Mouse (Mus musculus) limb, embryonic 10.5 days (tissue): Measurements from ENCODE around the gene Rgs19. TPM values are rescaled to one million over a fixed set of nuclear protein-coding genes. Genes with fewer than 3 reads are reported as not detected.

ENCODE experiments used
- polyA plus RNA-seq: library from polyadenylated mRNA; unstranded; fragments of >200 nt; fragmentation: Nextera tagmentation; extraction: Ambion mirVana; gene quantifications from 2 replicates; pipeline ENCODE4 v1.2.1, GENCODE M21; 2016

The Rgs19 gene
- polyA plus RNA-seq, 1 experiment from 2014 or later = 94.3 TPM

Other genes with a start within 250 kb of the Rgs19 start
- 17.5 and 17.7 TPM in 2 replicates for gene Zbtb46, start 234.6 kb downstream of the Rgs19 start, polyA plus RNA-seq
- 0.08 and 0.21 TPM in 2 replicates for gene Abhd16b, start 200.8 kb downstream of the Rgs19 start, polyA plus RNA-seq
- gene Tpd52l2, start 196.8 kb downstream of the Rgs19 start, polyA plus RNA-seq = 176 and 185 TPM in 2 replicates
- gene Dnajc5, start 173.5 kb downstream of the Rgs19 start, polyA plus RNA-seq = 86.6 and 97.6 TPM in 2 replicates
- 36.6 and 44.1 TPM in 2 replicates for gene Uckl1, start 109.1 kb downstream of the Rgs19 start, polyA plus RNA-seq
- gene Prpf6, start 102.1 kb downstream of the Rgs19 start, polyA plus RNA-seq = 79.4 and 80.5 TPM in 2 replicates
- gene Zfp512b, start 101.2 kb downstream of the Rgs19 start, polyA plus RNA-seq = 37.5 and 57.7 TPM in 2 replicates
- gene Samd10, start 94.8 kb downstream of the Rgs19 start, polyA plus RNA-seq = 12.0 and 17.2 TPM in 2 replicates
- gene Gm29797, start 36.9 kb downstream of the Rgs19 start, polyA plus RNA-seq = 0.39 TPM in 1 of 2 replicates, not detected in the other
- gene Sox18, start 22.3 kb downstream of the Rgs19 start, polyA plus RNA-seq = 25.9 and 27.9 TPM in 2 replicates
- 16.5 and 25.8 TPM in 2 replicates for gene Tcea2, start 13.7 kb downstream of the Rgs19 start, polyA plus RNA-seq
- gene Lkaaear1, start 4.5 kb upstream of the Rgs19 start, polyA plus RNA-seq = not detected in 2 replicates
- gene Oprl1, start 21.0 kb upstream of the Rgs19 start, polyA plus RNA-seq = 0.33 and 0.65 TPM in 2 replicates
- gene Myt1, start 69.4 kb upstream of the Rgs19 start, polyA plus RNA-seq = 0.18 TPM in 1 of 2 replicates, not detected in the other
- gene Pcmtd2, start 143.9 kb upstream of the Rgs19 start, polyA plus RNA-seq = 22.9 and 32.8 TPM in 2 replicates
- 101 and 105 TPM in 2 replicates for gene Polr3k, start 170.4 kb upstream of the Rgs19 start, polyA plus RNA-seq